In genomic region chr7:16557783-16558538, GRCm38 (mm10) we compare ENCODE assay signal across 17 mouse cellular contexts. TPM values are rescaled to one million over a fixed set of nuclear protein-coding genes. Genes with fewer than 3 reads are reported as not detected.
DNase-seq lines count a peak whose midpoint lies in the region; ATAC-seq and TF ChIP-seq lines count a peak whose summit lies in the region.
"Had no signal": no experiment of that assay in that cellular context is flagged by ENCODE, and none has a peak within 500 bp of the region (broad histone marks: within the 10 kb centered on the region; RNA-seq: fewer than 3 reads in every experiment).

No protein-coding gene starts in this region.

- WGBS in hindbrain, embryonic 13.5 days, result 57% methylated on average over 9 of the region's 9 CpGs
- WGBS in hindbrain, embryonic 12.5 days, result 64% methylated on average over 9 of the region's 9 CpGs
- WGBS in cerebellum, adult 2 months, result 75% methylated on average over 9 of the region's 9 CpGs

- TF ChIP-seq CTCF in brain, embryonic 14.5 days (IDR thresholded peaks at IDR 0.05; ENCODE audit: borderline replicate concordance, extremely low read depth, insufficient read depth, insufficient read length), result no peak
- no peak for TF ChIP-seq CTCF in cerebellum, adult 2 months (IDR thresholded peaks at IDR 0.05; ENCODE audit: borderline replicate concordance, insufficient read depth, low read depth, low read length)

- no peak for TF ChIP-seq POLR2A in brain, embryonic 14.5 days (IDR thresholded peaks at IDR 0.05; ENCODE audit: borderline replicate concordance, extremely low read depth, insufficient read depth, insufficient read length, poor library complexity, severe bottlenecking)
- TF ChIP-seq POLR2A in cerebellum, adult 2 months (IDR thresholded peaks at IDR 0.05; ENCODE audit: borderline replicate concordance, insufficient read depth, low read length), result no peak

- no peak overlapping the region for H3K4me3 ChIP-seq in hindbrain, embryonic 13.5 days
- no peak overlapping the region for H3K4me3 ChIP-seq in hindbrain, embryonic 12.5 days
- H3K4me3 ChIP-seq in cerebellum, adult 2 months (replicated peaks; ENCODE audit: insufficient read depth, low read depth, low read length), result no peak overlapping the region
- H3K4me3 ChIP-seq: heart, embryonic 12.5 days; kidney, embryonic 15.5 days; limb, embryonic 12.5 days; myocyte had no signal

- no peaks in the 10 kb centered on the region for H3K9me3 ChIP-seq in hindbrain, embryonic 13.5 days
- no peaks in the 10 kb centered on the region for H3K9me3 ChIP-seq in hindbrain, embryonic 12.5 days (replicated peaks)
- H3K9me3 ChIP-seq: heart, embryonic 12.5 days; kidney, embryonic 15.5 days; limb, embryonic 12.5 days had no signal

- ATAC-seq in hindbrain, embryonic 13.5 days (ENCODE audit: low FRiP score), result no peak
- no peak for ATAC-seq in hindbrain, embryonic 12.5 days (ENCODE audit: low FRiP score)
- peak; percentile 71 for ATAC-seq in megakaryocyte, adult 5-6 weeks (ENCODE audit: poor library complexity, severe bottlenecking)
- ATAC-seq: inflammation-experienced regulatory T-cells, adult 6 months had no signal

- H3K36me3 ChIP-seq in hindbrain, embryonic 13.5 days, result peaks cover 29% of the 10 kb centered on the region
- peaks cover 26% of the 10 kb centered on the region for H3K36me3 ChIP-seq in hindbrain, embryonic 12.5 days

- no peak overlapping the region for H3K9ac ChIP-seq in hindbrain, embryonic 13.5 days
- no peak overlapping the region for H3K9ac ChIP-seq in hindbrain, embryonic 12.5 days
- H3K9ac ChIP-seq: heart, embryonic 12.5 days; kidney, embryonic 15.5 days; limb, embryonic 12.5 days had no signal

- no peaks in the 10 kb centered on the region for H3K27me3 ChIP-seq in hindbrain, embryonic 13.5 days
- no peaks in the 10 kb centered on the region for H3K27me3 ChIP-seq in hindbrain, embryonic 12.5 days
- H3K27me3 ChIP-seq in cerebellum, adult 2 months (ENCODE audit: control insufficient read depth, insufficient read depth, low read length), result no peaks in the 10 kb centered on the region
- H3K27me3 ChIP-seq: heart, embryonic 12.5 days; kidney, embryonic 15.5 days; limb, embryonic 12.5 days had no signal

- peak; percentile 44 to 58 for DNase-seq in right cerebral cortex, postnatal 10 days (ENCODE audit: low spot score in 2 of 2)
- no peak for DNase-seq in right cerebral cortex, adult 2 months (ENCODE audit: low spot score in 2 of 2)
- DNase-seq in brain, embryonic 14.5 days (ENCODE audit: low read depth), result peak; percentile 60
- DNase-seq in cerebellum, adult 2 months, result no peak
- no peak for DNase-seq in MN1 (ENCODE audit: low spot score)
- DNase-seq: adrenal gland, postnatal 10 days; layer of hippocampus, adult 9-11 months; lung, postnatal 4 days; retina, postnatal 1 day had no signal

- peaks cover 46% of the 10 kb centered on the region for H3K4me1 ChIP-seq in hindbrain, embryonic 13.5 days (replicated peaks)
- peaks cover 16% of the 10 kb centered on the region; the same call in 1 of the 2 replicates for H3K4me1 ChIP-seq in hindbrain, embryonic 12.5 days
- H3K4me1 ChIP-seq in cerebellum, adult 2 months (ENCODE audit: control insufficient read depth, insufficient read depth, low read length), result peaks cover 11% of the 10 kb centered on the region
- H3K4me1 ChIP-seq: kidney, embryonic 15.5 days had no signal

- H3K27ac ChIP-seq in hindbrain, embryonic 13.5 days, result peak overlapping the region; percentile 23; the same call in 1 of the 2 replicates
- H3K27ac ChIP-seq in hindbrain, embryonic 12.5 days, result no peak overlapping the region
- no peak overlapping the region for H3K27ac ChIP-seq in cerebellum, adult 2 months (ENCODE audit: insufficient read depth, low read length)
- H3K27ac ChIP-seq: kidney, embryonic 15.5 days had no signal

- no peak overlapping the region for H3K4me2 ChIP-seq in hindbrain, embryonic 13.5 days
- H3K4me2 ChIP-seq in hindbrain, embryonic 12.5 days (replicated peaks), result no peak overlapping the region
- H3K4me2 ChIP-seq: heart, embryonic 12.5 days; kidney, embryonic 15.5 days; limb, embryonic 12.5 days had no signal

RNA-seq across cellular contexts. Expression of gene Arhgap35, which starts 56.8 kb away (rescaled TPM):
- polyA plus RNA-seq in hindbrain, embryonic 13.5 days (2015; fragmentation: Nextera tagmentation; extraction: Ambion mirVana), result 30.1 and 30.7 TPM in 2 replicates
- 40.0 and 43.3 TPM in 2 replicates for polyA plus RNA-seq in hindbrain, embryonic 12.5 days (2016; fragmentation: Nextera tagmentation; extraction: Ambion mirVana)
- 48.1 and 75.2 TPM in 2 replicates for polyA plus RNA-seq in brain, embryonic 14.5 days (2012; rRNA removed)
- 3.9 and 4.1 TPM in 2 replicates for total RNA-seq in megakaryocyte, adult 5-6 weeks (2015)
- total RNA-seq in megakaryocyte, adult 5-6 weeks (2017), result 2.6 and 4.1 TPM in 2 replicates
- polyA plus RNA-seq in cerebellum, adult 2 months (2012; rRNA removed), result 52.0 and 55.3 TPM in 2 replicates

Comparison
In these comparisons a context has a peak if more than half of its experiments do, and no peak if none do; other contexts are left out.
1. DNase-seq: peak in right cerebral cortex, postnatal 10 days (2 of 2) and brain, embryonic 14.5 days (single experiment); none in right cerebral cortex, adult 2 months (0 of 2), cerebellum, adult 2 months (0 of 2) and MN1 (single experiment).